Mouse (Mus musculus): ENCODE data around the gene Id3.

Gene Id3

GRCm38 (mm10) chr4:136149045-136149379, 5.7 kb downstream of the Id3 start:
- DNase-seq = no peak

DNA sequence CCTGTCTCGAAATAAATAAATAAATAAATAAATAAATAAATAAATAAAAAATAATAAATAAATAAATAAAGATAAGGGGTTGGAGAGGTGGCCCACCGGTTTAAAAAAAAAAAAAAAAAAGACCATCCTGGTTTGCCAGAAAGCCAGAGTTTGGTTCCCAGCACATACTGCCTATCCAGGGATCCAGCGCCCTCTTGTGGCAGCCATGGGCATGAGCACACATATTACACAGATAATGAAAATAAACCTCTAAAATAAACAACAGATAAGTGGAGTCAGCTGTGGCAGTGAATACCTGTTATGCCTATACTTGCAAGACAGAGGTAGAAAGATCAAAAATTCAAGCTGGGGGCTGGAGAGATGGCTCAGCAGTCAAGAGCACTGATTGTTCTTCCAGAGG, 6.4 kb downstream of the Id3 start:
- no peak for DNase-seq

DNA sequence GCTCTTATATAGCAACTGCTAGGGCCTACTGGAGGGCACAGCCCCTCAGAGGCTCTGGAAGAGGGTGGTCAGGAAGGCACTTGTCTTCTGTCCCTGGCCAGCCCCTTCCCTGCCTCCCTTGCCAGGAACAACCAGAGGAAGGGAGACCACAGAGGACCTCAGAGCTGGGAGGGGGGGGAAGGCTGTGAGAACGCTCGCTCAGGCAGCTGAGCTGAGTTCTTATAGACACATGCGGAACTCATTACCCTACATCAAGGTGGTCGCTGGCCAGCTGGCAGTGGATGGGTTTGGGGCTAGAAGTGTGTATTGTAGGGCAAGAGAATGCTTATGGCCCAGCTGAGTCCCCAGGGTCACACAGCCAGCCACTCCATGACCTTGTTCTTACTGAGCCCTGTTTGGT, 7.3 kb downstream of the Id3 start:
- DNase-seq = no peak

DNA sequence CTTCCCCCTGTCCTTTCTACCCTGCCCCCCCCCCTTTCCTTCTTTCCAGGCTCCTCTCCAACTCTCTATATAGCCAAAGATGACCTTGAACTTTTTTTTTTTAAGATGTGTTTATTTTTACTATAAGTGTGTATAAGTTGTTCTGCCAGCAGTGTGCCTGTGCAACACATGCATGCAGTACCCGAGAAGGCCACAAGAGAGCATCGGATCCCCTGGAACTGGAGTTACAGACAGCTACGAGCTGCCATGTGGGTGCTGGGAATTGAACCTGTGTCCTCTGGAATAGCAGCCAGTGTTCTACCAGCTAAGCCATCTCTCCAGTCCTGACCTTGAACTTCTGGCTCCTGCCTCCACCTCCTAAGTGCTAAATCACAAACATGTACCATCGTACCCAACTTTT, 9.5 kb downstream of the Id3 start:
- no peak for DNase-seq

DNA sequence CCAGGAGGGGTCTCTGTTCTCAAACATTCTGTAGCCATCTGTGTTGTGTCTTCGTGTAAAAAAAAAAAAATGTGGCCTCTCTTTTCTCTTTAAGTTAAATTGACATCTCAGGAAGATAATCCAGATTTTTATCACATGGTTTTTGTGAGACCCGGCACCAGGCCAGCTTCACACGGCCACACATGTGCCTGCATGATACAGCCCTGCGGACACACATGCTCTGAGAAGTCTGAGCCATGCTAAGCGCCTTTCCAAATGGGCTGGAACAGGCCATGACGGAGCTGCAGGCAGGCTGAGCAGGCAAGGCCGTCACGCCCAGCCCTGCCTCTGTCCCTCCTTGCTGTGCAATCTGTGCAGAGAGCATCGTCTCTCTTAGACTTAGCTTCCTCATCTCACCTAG, 11.2 kb downstream of the Id3 start:
- no peak for DNase-seq

- no peak for DNase-seq
Observed at GRCm38 (mm10) chr4:136158498-136158897, 15.2 kb downstream of the Id3 start.

GRCm38 (mm10) chr4:136159802-136160397, 16.6 kb downstream of the Id3 start:
- peak; percentile 75 for DNase-seq

GRCm38 (mm10) chr4:136163448-136163847, 20.2 kb downstream of the Id3 start:
- DNase-seq = peak; percentile 66

- no peak for DNase-seq
Observed at GRCm38 (mm10) chr4:136164981-136165380, 21.7 kb downstream of the Id3 start.

GRCm38 (mm10) chr4:136167701-136168100, 24.4 kb downstream of the Id3 start:
- DNase-seq = no peak

- DNase-seq = no peak
Observed at GRCm38 (mm10) chr4:136170401-136170800, 27.1 kb downstream of the Id3 start.

GRCm38 (mm10) chr4:136171455-136171854, 28.2 kb downstream of the Id3 start:
- DNase-seq = no peak

GRCm38 (mm10) chr4:136172011-136172541, 28.8 kb downstream of the Id3 start, which contains the start of gene E2f2:
Gene E2f2 (plus strand): TSS chr4:136172394.
- DNase-seq = no peak

DNA sequence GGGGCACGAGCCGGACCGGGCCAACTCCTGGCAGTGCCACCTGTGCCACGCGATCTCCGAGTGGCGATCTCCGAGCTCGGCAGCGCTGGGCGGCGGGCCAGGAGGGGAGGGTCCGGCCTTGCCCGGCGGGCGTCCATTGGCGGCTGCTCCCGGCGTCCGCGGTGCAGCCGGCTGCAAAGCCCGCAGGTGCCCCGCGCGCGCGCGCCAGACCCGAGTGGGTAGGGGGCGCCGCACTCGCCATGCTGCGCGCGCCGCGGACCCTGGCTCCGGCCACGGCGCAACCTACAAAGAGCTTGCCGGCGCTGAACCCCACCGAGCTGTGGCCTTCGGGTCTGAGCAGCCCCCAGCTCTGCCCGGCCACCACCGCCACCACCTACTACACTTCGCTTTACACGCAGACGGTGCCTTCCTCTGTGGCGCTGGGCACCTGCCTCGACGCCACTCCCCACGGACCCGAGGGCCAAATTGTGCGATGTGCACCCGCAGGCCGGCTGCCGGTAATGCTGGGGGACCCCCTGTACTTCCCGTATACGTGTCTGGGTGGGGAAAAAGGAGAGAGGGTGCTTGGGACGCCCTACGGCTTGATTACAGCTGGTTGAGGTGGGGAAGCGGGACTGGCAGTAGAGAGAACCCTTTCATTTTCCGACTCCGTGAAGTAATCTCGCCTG, 29.4 kb downstream of the Id3 start:
- no peak for DNase-seq

- no peak for DNase-seq
Observed at GRCm38 (mm10) chr4:136173210-136173715, 30.0 kb downstream of the Id3 start.

- DNase-seq = no peak
Observed at GRCm38 (mm10) chr4:136174216-136175193, 31.2 kb downstream of the Id3 start.

DNA sequence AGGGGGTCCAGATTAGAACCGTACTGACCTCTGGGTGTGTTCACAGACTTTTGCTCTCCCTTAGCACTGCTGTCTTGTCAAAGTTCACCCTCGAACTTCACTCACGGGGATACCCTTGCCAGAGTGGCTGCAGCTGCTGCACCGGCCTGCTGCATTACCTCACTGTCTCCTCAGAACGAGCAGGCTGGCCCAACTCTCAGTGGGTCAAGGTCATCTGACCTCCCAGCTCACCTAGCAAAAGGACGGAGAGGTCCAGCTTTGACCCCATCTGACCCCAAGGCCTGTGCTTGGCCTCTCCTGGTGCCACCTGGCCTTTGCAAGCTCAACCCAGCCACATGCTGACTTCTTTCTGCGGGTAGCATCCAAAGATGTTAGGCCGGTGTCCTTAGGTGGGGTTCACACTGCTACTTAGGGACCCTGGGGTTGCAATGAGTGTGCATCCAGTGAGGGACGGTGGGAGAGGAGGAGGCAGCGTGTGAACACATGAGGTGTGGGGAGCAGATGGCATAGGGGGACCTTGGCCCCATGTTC, 32.8 kb downstream of the Id3 start:
- no peak for DNase-seq

GRCm38 (mm10) chr4:136177244-136177611, 33.9 kb downstream of the Id3 start:
- no peak for DNase-seq

- DNase-seq = no peak
Observed at GRCm38 (mm10) chr4:136177612-136178474, 34.5 kb downstream of the Id3 start.

GRCm38 (mm10) chr4:136178475-136178921, 35.2 kb downstream of the Id3 start:
- DNase-seq = no peak

DNA sequence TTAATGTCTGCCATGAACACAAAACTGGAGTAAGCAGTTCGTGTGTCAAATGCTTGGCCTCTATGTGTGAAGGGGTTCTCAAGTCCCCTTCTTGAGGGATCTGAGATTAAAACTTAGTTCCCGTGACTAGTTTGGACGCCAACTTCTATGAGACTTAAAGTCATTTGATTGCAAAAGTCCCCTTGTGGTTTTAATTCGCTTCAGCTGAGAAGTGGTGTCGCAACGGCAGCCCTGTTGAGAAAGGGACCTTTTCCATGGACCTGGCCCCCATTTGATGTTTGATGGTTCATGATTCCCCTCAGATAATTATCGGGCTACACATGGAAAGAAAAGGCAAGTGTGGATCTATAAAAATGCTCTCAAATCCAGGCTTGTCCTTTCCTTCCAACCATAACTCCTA, 36.2 kb downstream of the Id3 start:
- DNase-seq = no peak

GRCm38 (mm10) chr4:136179998-136180397, 36.7 kb downstream of the Id3 start:
- DNase-seq = peak; percentile 29

Measured in cerebellum, adult 11-12 months (tissue).